Mouse (Mus musculus): Measurements from ENCODE around the gene Xirp1. TPM values are rescaled to one million over a fixed set of nuclear protein-coding genes. Genes with fewer than 3 reads are reported as not detected.

Gene Xirp1
- total RNA-seq (2023) = not detected

GRCm38 (mm10) chr9:120023086-120023811, at the start of gene Xirp1:
Xirp1 (minus strand) TSS chr9:120023598.

GRCm38 (mm10) chr9:120069779-120070178, 46.4 kb upstream of the Xirp1 start, which contains the start of gene Cx3cr1:
Cx3cr1 (minus strand) TSS chr9:120069879.

GRCm38 (mm10) chr9:119984536-119985011, 38.8 kb downstream of the Xirp1 start, which contains the start of gene Csrnp1:
Csrnp1 (minus strand) TSS chr9:119984658.

Other genes starting within 250 kb of the Xirp1 start
- not detected for gene Scn11a, start 198.1 kb downstream of the Xirp1 start, total RNA-seq (2023)
- gene Wdr48, start 128.7 kb downstream of the Xirp1 start, total RNA-seq (2023) = 68.6 TPM
- 2.7 TPM for gene Gorasp1, start 86.0 kb downstream of the Xirp1 start, total RNA-seq (2023)
- not detected for gene Ttc21a, start 86.0 kb downstream of the Xirp1 start, total RNA-seq (2023)
- gene Csrnp1, start 38.9 kb downstream of the Xirp1 start, total RNA-seq (2023) = 271 TPM
- 0.67 TPM for gene Cx3cr1, start 46.3 kb upstream of the Xirp1 start, total RNA-seq (2023)
- 8.9 TPM for gene Ccr8, start 68.5 kb upstream of the Xirp1 start, total RNA-seq (2023)
- 45.4 TPM for gene Slc25a38, start 86.8 kb upstream of the Xirp1 start, total RNA-seq (2023)
- gene Rpsa, start 104.1 kb upstream of the Xirp1 start, total RNA-seq (2023) = 2,919 TPM
- not detected for gene Mobp, start 126.1 kb upstream of the Xirp1 start, total RNA-seq (2023)